Mouse (Mus musculus) heart, postnatal 0 days (tissue): ENCODE results near the gene 2700097O09Rik.

Experiments
- CTCF ChIP-seq: IDR thresholded peaks from 2 replicates; pipeline ENCODE4 v1.5.1; 2016; ENCODE audit warnings: antibody characterized with exemption, control low read depth, low read depth
- EP300 ChIP-seq: IDR thresholded peaks from 2 replicates; pipeline ENCODE4 v1.6.1; 2016; ENCODE audit warnings: antibody characterized with exemption, low read depth

DNA sequence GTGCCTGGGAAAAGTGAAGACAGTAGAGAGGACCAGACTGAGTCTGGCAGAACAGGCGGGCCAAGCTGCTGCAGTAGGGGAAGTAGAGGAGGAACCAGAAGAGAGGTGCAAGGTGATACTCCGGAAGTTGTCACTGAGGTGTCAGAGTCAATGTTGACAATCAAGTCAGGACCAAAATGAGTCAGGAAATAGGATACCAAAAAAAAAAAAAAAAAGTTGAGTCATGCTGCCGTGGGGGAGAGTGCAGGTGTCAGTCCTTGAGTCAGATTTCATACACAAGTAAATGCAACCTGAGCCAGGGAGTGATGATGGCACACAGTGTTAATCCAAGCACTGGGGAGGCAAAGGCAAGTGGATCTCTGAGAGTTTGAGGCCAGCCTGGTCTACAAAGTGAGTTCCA, 52.8 kb downstream of the 2700097O09Rik start:
- TF ChIP-seq CTCF (no peak), EP300 (no peak)
